Mouse (Mus musculus): ENCODE results near the gene Ankrd33b.

DNA sequence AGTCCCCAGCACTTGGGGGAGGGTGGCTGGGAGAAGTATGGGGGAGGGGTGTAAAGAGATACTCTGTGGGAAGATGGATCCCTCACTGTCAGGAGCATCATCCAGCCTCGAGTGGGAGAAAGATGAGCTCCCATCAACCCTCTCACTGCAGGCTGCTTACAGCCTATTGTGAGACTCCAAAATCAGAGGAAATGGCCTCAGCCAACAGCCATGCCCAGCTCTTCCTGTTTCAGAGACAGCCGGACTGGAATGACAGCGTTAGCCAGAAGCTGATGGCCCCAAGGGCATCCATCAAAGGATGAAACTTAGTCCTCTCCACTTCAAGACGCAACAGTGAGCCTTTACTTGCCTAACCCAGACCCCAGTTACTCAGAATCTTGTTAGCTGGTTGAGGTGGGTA is 47.7 kb upstream of the Ankrd33b start:
- no peak for TF ChIP-seq CTCF (IDR thresholded peaks at IDR 0.05; ENCODE audit: borderline replicate concordance, insufficient read depth, low read length)
- TF ChIP-seq POLR2A (IDR thresholded peaks at IDR 0.05; ENCODE audit: low read depth, low read length), result no peak

Measured in embryonic fibroblast, embryonic 13.5 days (primary cell).